9 mouse cellular contexts compared by ENCODE assay signal in the genomic region with DNA sequence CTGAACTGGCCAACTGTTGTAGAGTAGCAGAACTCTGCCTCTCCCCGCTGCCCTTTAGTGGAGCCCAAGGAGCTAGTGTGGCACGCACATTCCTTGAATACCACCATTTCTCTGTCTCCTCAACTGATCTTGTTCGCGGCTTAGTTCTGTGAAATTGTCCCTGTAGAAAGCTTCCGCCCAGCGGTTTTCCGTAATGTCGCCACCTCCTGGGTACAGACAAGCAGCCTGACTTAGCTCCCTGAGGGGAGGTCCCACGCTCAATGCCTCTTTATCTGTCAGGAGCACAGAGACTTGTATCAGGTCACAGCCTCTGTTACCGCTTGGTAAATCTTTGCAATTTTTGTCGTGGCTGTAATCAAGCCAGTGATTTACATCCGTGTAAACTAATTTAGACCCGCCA.
A peak's percentile ranks its signal among the peaks of the same experiment; 100 is the strongest.
DNase-seq lines count a peak whose midpoint lies in the region; ATAC-seq and TF ChIP-seq lines count a peak whose summit lies in the region.
"Had no signal": no experiment of that assay in that cellular context is flagged by ENCODE, and none has a peak within 500 bp of the region (broad histone marks: within the 10 kb centered on the region; RNA-seq: fewer than 3 reads in every experiment).

No protein-coding gene starts in this region.

- no peak for ATAC-seq in neural tube, embryonic 15.5 days (ENCODE audit: low FRiP score)

- H3K9me3 ChIP-seq in neural tube, embryonic 15.5 days (replicated peaks), result no peaks in the 10 kb centered on the region
- H3K9me3 ChIP-seq: hindbrain, embryonic 15.5 days had no signal

- WGBS in neural tube, embryonic 15.5 days, result 26% methylated on average over 13 of the region's 13 CpGs

- H3K36me3 ChIP-seq in neural tube, embryonic 15.5 days, result no peaks in the 10 kb centered on the region
- H3K36me3 ChIP-seq: hindbrain, embryonic 15.5 days had no signal

- peak; percentile 21; the same call in 1 of the 2 replicates for TF ChIP-seq CTCF in layer of hippocampus, adult 2 months (conservative IDR thresholded peaks at IDR 0.05)

- H3K4me2 ChIP-seq in neural tube, embryonic 15.5 days, result 0 out of 2 replicates have a peak overlapping the region, but pooled peaks have one; percentile 13
- H3K4me2 ChIP-seq: hindbrain, embryonic 15.5 days had no signal

- no peak overlapping the region for H3K4me3 ChIP-seq in layer of hippocampus, adult 2 months
- H3K4me3 ChIP-seq in neural tube, embryonic 15.5 days (replicated peaks), result no peak overlapping the region
- H3K4me3 ChIP-seq: hindbrain, embryonic 15.5 days had no signal

- no peak overlapping the region for H3K27ac ChIP-seq in layer of hippocampus, adult 2 months
- no peak overlapping the region for H3K27ac ChIP-seq in neural tube, embryonic 15.5 days (replicated peaks)
- H3K27ac ChIP-seq: hindbrain, embryonic 15.5 days had no signal

- H3K27me3 ChIP-seq in neural tube, embryonic 15.5 days (replicated peaks), result no peaks in the 10 kb centered on the region
- H3K27me3 ChIP-seq: hindbrain, embryonic 15.5 days had no signal

- no peak for DNase-seq in layer of hippocampus, adult 2 months (ENCODE audit: low spot score in 2 of 2)
- no peak for DNase-seq in layer of hippocampus, postnatal 10 days (ENCODE audit: low spot score in 2 of 2)
- DNase-seq in embryo, embryonic 11 days, result peak; percentile 72
- peak; percentile 40 for DNase-seq in forelimb bud, embryonic 11.5 days (ENCODE audit: low read depth, low spot score)
- DNase-seq in ovary, adult 18-20 months (ENCODE audit: low spot score), result no peak
- DNase-seq in gastrocnemius, adult 18-20 months (ENCODE audit: low spot score), result no peak
- DNase-seq: adrenal gland, postnatal 36 days had no signal

- H3K9ac ChIP-seq in neural tube, embryonic 15.5 days (replicated peaks), result no peak overlapping the region
- H3K9ac ChIP-seq: hindbrain, embryonic 15.5 days had no signal

- H3K4me1 ChIP-seq in neural tube, embryonic 15.5 days, result peaks cover 24% of the 10 kb centered on the region

Comparison
In these comparisons a context has a peak if more than half of its experiments do, and no peak if none do; other contexts are left out.
1. DNase-seq: peak in embryo, embryonic 11 days (single experiment) and forelimb bud, embryonic 11.5 days (single experiment); none in layer of hippocampus, adult 2 months (0 of 2), layer of hippocampus, postnatal 10 days (0 of 2), ovary, adult 18-20 months (single experiment) and gastrocnemius, adult 18-20 months (single experiment).